8 mouse cellular contexts compared by ENCODE assay signal in the genomic region with DNA sequence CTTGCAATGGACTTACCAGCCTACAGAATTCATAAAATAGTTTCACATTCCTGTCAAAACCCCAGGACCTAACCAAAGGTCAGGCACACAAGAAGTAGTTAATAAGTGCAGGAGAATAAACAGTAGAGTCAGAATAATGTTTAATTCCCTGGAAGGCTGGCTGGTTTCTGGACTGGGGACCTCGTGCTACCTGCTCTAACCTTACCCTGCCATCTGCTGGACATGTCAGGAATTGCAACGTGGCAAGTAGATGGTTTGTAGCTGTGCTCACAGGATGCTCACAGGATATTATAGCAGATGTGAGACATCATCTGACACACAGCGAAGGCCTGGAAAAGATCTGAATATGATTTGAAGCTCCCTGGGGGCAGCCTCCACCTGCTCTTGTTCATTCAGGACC. TPM values are rescaled to one million over a fixed set of nuclear protein-coding genes. Genes with fewer than 3 reads are reported as not detected.
DNase-seq lines count a peak whose midpoint lies in the region; ATAC-seq and TF ChIP-seq lines count a peak whose summit lies in the region.

No protein-coding gene starts in this region.

- TF ChIP-seq EP300 in heart, adult 2 months (IDR thresholded peaks at IDR 0.05; ENCODE audit: insufficient read depth, low read depth, low read length): no peak

- intact Hi-C loops in heart, adult 2 months (cut with DNase I): loop anchor here (1.0 kb wide), 1 partner anchor 23 kb away; no protein-coding TSS in a partner anchor
- intact Hi-C loops in left cerebral cortex, postnatal 25 days (cut with DNase I): loop anchor here (1.0 kb wide), 1 partner anchor 23 kb away; no protein-coding TSS in a partner anchor

- H3K27ac ChIP-seq in heart, adult 2 months: no peak overlapping the region
- no peak overlapping the region for H3K27ac ChIP-seq in heart, embryonic 11.5 days (ENCODE audit: low read depth, low read length)
- H3K27ac ChIP-seq in midbrain, embryonic 15.5 days: no peak overlapping the region

- H3K4me1 ChIP-seq in heart, adult 2 months (ENCODE audit: control insufficient read depth, insufficient read depth, low read length): peaks cover 5% of the 10 kb centered on the region
- peaks cover 11% of the 10 kb centered on the region; the same call in 1 of the 2 replicates for H3K4me1 ChIP-seq in heart, embryonic 11.5 days (ENCODE audit: control insufficient read depth, insufficient read depth, low read length)
- H3K4me1 ChIP-seq in midbrain, embryonic 15.5 days: no peaks in the 10 kb centered on the region

- no peak for TF ChIP-seq POLR2A in heart, adult 2 months (IDR thresholded peaks at IDR 0.05; ENCODE audit: insufficient read depth, low read depth, low read length)

- DNase-seq in heart, adult 2 months: peak; percentile 74 to 86
- peak; percentile 91 to 96 for DNase-seq in cerebellum, postnatal 14 days
- peak; percentile 64 for DNase-seq in gastrocnemius, adult 8-10 months (ENCODE audit: low spot score in 2 of 2)
- DNase-seq in kidney, adult 11 months: peak; percentile 63
- peak; percentile 82 to 90 for DNase-seq in left cerebral cortex, postnatal 25 days (ENCODE audit: low spot score in 2 of 2)
- DNase-seq in spleen, postnatal 10 days (ENCODE audit: low spot score in 2 of 2): peak; percentile 75 to 88

- 2% methylated on average over 3 of the region's 3 CpGs for WGBS in heart, adult 2 months
- WGBS in heart, embryonic 11.5 days (ENCODE audit: insufficient replicate concordance): 8% methylated on average over 3 of the region's 3 CpGs
- 5% methylated on average over 3 of the region's 3 CpGs for WGBS in midbrain, embryonic 15.5 days

- ATAC-seq in heart, embryonic 11.5 days (replicated peaks; ENCODE audit: insufficient number of reproducible peaks, low FRiP score, low TSS enrichment): no peak
- ATAC-seq in midbrain, embryonic 15.5 days (replicated peaks): peak; percentile 67

- H3K4me2 ChIP-seq in heart, embryonic 11.5 days: no peak overlapping the region
- no peak overlapping the region for H3K4me2 ChIP-seq in midbrain, embryonic 15.5 days

- no peak overlapping the region for H3K4me3 ChIP-seq in heart, adult 2 months
- no peak overlapping the region for H3K4me3 ChIP-seq in heart, embryonic 11.5 days (ENCODE audit: low read depth, low read length)
- no peak overlapping the region for H3K4me3 ChIP-seq in midbrain, embryonic 15.5 days

- H3K36me3 ChIP-seq in heart, adult 2 months (ENCODE audit: control insufficient read depth, insufficient read depth, low read length): peaks cover 2% of the 10 kb centered on the region; the same call in 1 of the 2 replicates
- H3K36me3 ChIP-seq in heart, embryonic 11.5 days (ENCODE audit: control insufficient read depth, insufficient read depth, low read length): no peaks in the 10 kb centered on the region
- no peaks in the 10 kb centered on the region for H3K36me3 ChIP-seq in midbrain, embryonic 15.5 days (replicated peaks)

- H3K79me2 ChIP-seq in heart, adult 2 months (replicated peaks; ENCODE audit: control insufficient read depth, insufficient read depth, low read length): no peaks in the 10 kb centered on the region; the same call in 1 of the 2 replicates

- H3K9me3 ChIP-seq in heart, embryonic 11.5 days (replicated peaks; ENCODE audit: control insufficient read depth, low read length): no peaks in the 10 kb centered on the region
- H3K9me3 ChIP-seq in midbrain, embryonic 15.5 days: no peaks in the 10 kb centered on the region

- TF ChIP-seq CTCF in heart, adult 2 months (IDR thresholded peaks at IDR 0.05): peak; percentile 95

- H3K9ac ChIP-seq in heart, adult 2 months (ENCODE audit: low read depth, low read length): no peak overlapping the region
- H3K9ac ChIP-seq in heart, embryonic 11.5 days (ENCODE audit: low read depth, low read length): no peak overlapping the region
- no peak overlapping the region for H3K9ac ChIP-seq in midbrain, embryonic 15.5 days

- no peaks in the 10 kb centered on the region for H3K27me3 ChIP-seq in heart, adult 2 months (ENCODE audit: control insufficient read depth, insufficient read depth, low read length)
- H3K27me3 ChIP-seq in heart, embryonic 11.5 days (ENCODE audit: control insufficient read depth, insufficient read depth, low read length): no peaks in the 10 kb centered on the region
- H3K27me3 ChIP-seq in midbrain, embryonic 15.5 days (replicated peaks): no peaks in the 10 kb centered on the region

RNA-seq across cellular contexts. Expression of a gene that starts 7.3 kb away (rescaled TPM):
- total RNA-seq in heart, adult 2 months (2021): 100 to 1,000 TPM; 419 to 533 TPM
- 505 and 541 TPM in 2 replicates for polyA plus RNA-seq in heart, adult 2 months (2012; rRNA removed)
- polyA plus RNA-seq in heart, embryonic 11.5 days (2014; fragmentation: Nextera tagmentation; extraction: Ambion mirVana): 225 and 236 TPM in 2 replicates
- total RNA-seq in gastrocnemius, adult 8-10 months (2022): 100 to 1,000 TPM; 524 to 740 (median 599) TPM
- total RNA-seq in left cerebral cortex, postnatal 25 days (2021): 1 to 10 TPM; 2.7 to 3.4 TPM
- 0.81 and 1.1 TPM in 2 replicates for polyA plus RNA-seq in midbrain, embryonic 15.5 days (2015; fragmentation: Nextera tagmentation; extraction: Ambion mirVana)

RNA-seq across cellular contexts. Expression of a gene that starts 37.7 kb away (rescaled TPM):
- total RNA-seq in heart, adult 2 months (2021): not detected
- not detected in 2 replicates for polyA plus RNA-seq in heart, adult 2 months (2012; rRNA removed)
- not detected in 2 replicates for polyA plus RNA-seq in heart, embryonic 11.5 days (2014; fragmentation: Nextera tagmentation; extraction: Ambion mirVana)
- not detected for total RNA-seq in gastrocnemius, adult 8-10 months (2022)
- total RNA-seq in left cerebral cortex, postnatal 25 days (2021): 1 to 10 TPM; 1.5 to 2.7 TPM
- polyA plus RNA-seq in midbrain, embryonic 15.5 days (2015; fragmentation: Nextera tagmentation; extraction: Ambion mirVana): 7.7 and 11.2 TPM in 2 replicates

RNA-seq across cellular contexts. Expression of a gene that starts 40.0 kb away (rescaled TPM):
- 1 to 10 TPM; 3.1 to 3.2 TPM for total RNA-seq in heart, adult 2 months (2021)
- 4.1 and 6.4 TPM in 2 replicates for polyA plus RNA-seq in heart, adult 2 months (2012; rRNA removed)
- polyA plus RNA-seq in heart, embryonic 11.5 days (2014; fragmentation: Nextera tagmentation; extraction: Ambion mirVana): 20.1 and 24.3 TPM in 2 replicates
- 10 to 100 TPM in 1 of 4 experiments, 1 to 10 TPM in 3; 5.3 to 20.3 (median 7.7) TPM for total RNA-seq in gastrocnemius, adult 8-10 months (2022)
- total RNA-seq in left cerebral cortex, postnatal 25 days (2021): 10 to 100 TPM; 32.9 to 42.8 TPM
- 23.9 and 28.4 TPM in 2 replicates for polyA plus RNA-seq in midbrain, embryonic 15.5 days (2015; fragmentation: Nextera tagmentation; extraction: Ambion mirVana)

RNA-seq across cellular contexts. Expression of a gene that starts 59.1 kb away (rescaled TPM):
- 1 to 10 TPM; 1.4 to 1.6 TPM for total RNA-seq in heart, adult 2 months (2021)
- polyA plus RNA-seq in heart, adult 2 months (2012; rRNA removed): 0.61 and 1.00 TPM in 2 replicates
- 0.52 and 0.53 TPM in 2 replicates for polyA plus RNA-seq in heart, embryonic 11.5 days (2014; fragmentation: Nextera tagmentation; extraction: Ambion mirVana)
- total RNA-seq in gastrocnemius, adult 8-10 months (2022): 1 to 10 TPM in 2 of 4 experiments, under 1 TPM in 1, not detected in 1; 0.99 to 1.2 (median 1.2) TPM
- 1 to 10 TPM; 2.2 to 2.5 TPM for total RNA-seq in left cerebral cortex, postnatal 25 days (2021)
- 1.8 and 2.0 TPM in 2 replicates for polyA plus RNA-seq in midbrain, embryonic 15.5 days (2015; fragmentation: Nextera tagmentation; extraction: Ambion mirVana)

Comparison
In these comparisons a context has a peak if more than half of its experiments do, and no peak if none do; other contexts are left out.
1. RNA of a gene that starts 7.3 kb away (total RNA-seq): 524 to 740 TPM in gastrocnemius, adult 8-10 months and 419 to 533 TPM in heart, adult 2 months; 2.7 to 3.4 TPM in left cerebral cortex, postnatal 25 days; every median in the first group is over 10 times any median in the second.
2. Peak in every context shown above with its lines, with median percentiles within 50 percentile points of each other: DNase-seq.